Mouse (Mus musculus) Muller cell, postnatal 12 days (primary cell): ENCODE data around the gene Retreg2.

Experiments
- DNase-seq: peaks from one replicate; pipeline ENCODE4 v3.0.0-alpha.2; 2015; ENCODE audit errors: inconsistent ontology term

Gene Retreg2

GRCm38 (mm10) chr1:75142301-75143261, at the start of gene Retreg2, which contains the start of gene Cnppd1:
Gene Retreg2 (plus strand): TSS chr1:75142778.
Gene Cnppd1 (minus strand): TSS chr1:75142711.
- peak; percentile 97 for DNase-seq

- DNase-seq = no peak
Observed at GRCm38 (mm10) chr1:75122211-75122610, 20.4 kb upstream of the Retreg2 start.

- peak; percentile 98 for DNase-seq
Observed at GRCm38 (mm10) chr1:75124346-75125321, 17.9 kb upstream of the Retreg2 start, which contains the start of gene Nhej1. Gene Nhej1 (minus strand): TSS chr1:75125200.

- no peak for DNase-seq
Observed at GRCm38 (mm10) chr1:75125418-75125817, 17.2 kb upstream of the Retreg2 start.

DNA sequence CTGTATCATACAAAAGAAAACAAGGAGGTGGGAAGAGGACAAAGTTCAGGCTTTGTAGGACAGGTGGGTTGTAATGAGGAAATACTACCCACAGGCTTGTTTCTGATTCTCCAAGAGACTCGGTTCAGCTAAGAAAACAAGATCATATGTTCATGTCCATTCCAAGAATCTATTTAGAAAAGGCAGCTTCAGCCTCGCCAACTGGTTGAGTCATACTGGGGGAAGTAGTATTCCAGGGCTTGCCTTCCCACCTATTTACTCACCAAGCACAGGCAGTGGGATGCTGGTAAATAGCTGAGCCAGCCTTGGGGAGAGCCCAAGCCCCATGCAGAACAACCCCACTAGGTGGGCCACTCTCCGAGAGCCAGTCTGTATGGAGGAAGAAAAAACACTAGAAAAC, 13.9 kb upstream of the Retreg2 start:
- no peak for DNase-seq

- no peak for DNase-seq
Observed at GRCm38 (mm10) chr1:75133421-75134207, 9.0 kb upstream of the Retreg2 start, which contains the start of gene Slc23a3. Gene Slc23a3 (minus strand): TSS chr1:75133890.

GRCm38 (mm10) chr1:75136293-75136692, 6.3 kb upstream of the Retreg2 start:
- DNase-seq = no peak

- DNase-seq = no peak
Observed at GRCm38 (mm10) chr1:75136730-75137129, 5.8 kb upstream of the Retreg2 start.

DNA sequence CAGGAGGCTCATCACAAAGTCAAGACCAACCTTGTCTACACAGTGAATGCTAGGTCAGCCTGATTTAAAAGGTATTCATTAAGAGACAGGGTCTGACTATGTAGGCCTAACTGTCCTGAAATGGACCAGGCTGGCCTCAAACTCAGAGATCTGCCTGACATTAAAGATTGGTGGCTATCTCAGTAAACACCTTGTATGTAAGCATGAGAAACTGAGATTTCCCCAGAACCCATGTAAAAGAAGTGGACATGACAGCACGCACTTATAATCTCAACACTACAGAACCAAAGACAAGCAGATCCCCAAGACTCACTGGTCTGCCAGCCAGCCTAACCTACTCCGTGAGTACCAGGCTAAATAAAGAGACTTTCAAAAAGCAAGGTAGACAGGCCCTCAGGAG, 4.1 kb upstream of the Retreg2 start:
- DNase-seq = no peak

- peak; percentile 87 for DNase-seq
Observed at GRCm38 (mm10) chr1:75140601-75141190, 1.9 kb upstream of the Retreg2 start.

GRCm38 (mm10) chr1:75141486-75142190, 940 bp upstream of the Retreg2 start:
- DNase-seq = peak; percentile 72

DNA sequence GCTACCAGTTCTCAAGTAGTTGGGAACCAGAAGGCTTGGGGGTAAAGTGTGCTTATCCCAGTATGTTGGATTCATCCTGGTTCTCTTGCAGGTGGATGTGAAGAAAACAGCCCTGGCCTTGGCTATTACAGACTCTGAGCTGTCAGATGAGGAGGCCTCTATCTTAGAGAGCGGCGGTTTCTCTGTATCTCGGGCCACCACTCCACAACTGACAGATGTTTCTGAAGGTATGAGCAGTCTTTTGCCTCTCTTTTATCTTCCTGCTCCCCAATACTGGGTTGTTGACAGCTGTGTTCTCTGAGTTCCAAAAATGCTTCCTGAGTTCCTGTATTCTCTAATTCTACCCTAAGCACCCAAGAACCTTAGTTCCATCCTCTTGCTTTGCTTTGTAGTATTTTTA, 3.0 kb downstream of the Retreg2 start:
- DNase-seq = no peak

DNA sequence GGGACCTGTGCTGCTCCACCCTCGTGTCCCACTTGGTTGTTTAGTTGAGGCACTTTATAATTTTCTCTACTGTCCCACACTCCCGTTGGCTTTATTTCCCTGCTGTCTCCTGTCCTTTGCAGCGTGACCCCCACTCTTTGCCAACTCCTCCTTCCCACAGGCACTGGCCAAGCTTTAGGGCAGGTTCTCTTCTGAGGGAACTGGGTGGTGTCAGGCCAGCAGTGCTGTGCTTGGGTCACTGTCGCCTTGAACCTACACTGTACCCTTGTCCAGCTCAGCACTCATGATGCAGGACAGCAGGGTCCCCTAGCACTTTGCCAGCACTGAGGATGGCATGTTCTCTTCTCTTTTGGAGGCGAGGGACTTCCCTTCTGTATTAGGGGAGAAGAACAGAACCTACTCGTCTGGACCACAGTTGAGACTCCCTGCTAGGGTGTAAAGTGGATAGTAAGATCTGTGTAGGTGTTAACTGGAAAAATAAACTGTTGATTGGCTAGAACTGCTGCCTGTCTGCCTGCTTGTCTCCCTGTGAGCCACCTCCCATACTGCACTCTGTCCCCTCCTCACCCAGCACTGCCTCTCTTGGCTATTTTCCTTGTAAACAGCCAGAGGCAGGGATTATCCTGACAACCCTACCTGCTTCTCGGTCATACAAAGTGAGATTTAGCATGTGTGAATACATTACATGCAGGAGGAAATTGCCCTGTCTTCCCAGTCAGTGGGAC, 5.0 kb downstream of the Retreg2 start:
- no peak for DNase-seq

DNA sequence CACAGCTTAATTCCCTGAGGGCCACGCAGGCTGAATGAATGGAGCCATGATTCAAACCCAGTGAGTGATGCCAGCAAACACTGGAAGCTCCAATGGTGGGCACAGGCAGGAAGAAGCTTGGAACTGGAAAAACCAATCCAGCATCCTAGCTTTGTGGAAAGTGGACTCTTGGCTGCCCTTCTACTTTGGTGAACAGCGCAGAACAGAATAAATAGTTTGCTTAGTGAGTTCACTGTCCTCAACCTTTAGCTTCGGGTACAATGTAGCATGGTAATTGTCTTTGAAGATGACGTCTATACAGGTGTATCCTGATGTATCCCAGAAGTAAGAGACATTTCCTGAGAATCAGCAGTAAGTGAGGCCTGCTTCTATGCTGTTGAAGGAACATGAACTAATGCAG, 6.1 kb downstream of the Retreg2 start:
- no peak for DNase-seq

GRCm38 (mm10) chr1:75155837-75156236, 13.3 kb downstream of the Retreg2 start:
- DNase-seq = no peak

GRCm38 (mm10) chr1:75158990-75159389, 16.4 kb downstream of the Retreg2 start:
- no peak for DNase-seq

DNA sequence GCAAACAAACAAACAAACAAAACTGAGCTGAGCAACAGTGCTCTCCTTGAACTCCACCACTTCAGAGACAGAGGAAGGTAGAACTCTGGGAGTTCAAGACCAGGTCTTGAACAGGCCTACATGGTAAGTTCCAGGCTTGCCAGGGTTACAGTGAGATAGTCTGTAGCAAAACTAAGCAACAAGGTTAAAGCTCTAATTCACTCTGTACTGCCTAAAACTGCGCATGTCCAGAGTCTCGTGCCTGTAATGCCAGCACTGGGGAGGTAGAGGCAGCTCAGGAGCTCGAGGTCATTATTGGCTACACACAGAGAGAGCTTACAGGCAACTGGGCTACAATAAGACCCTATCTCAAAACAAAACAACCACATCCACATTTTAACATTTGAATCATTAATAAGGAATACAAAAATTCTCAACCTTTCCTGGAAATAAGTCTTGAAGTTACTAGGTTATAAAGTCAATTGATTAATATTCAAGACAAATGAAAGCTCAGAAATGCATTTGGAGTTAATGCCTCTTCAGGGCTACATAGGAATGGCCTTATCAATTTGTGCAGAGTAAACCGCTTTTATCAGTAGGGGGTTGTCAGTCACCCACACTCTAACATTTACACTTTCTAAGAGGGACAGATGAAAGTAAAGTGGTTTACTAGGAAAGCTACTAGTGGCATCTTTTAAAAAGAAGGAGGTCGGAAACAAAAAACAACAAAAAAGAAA, 17.1 kb downstream of the Retreg2 start:
- DNase-seq = no peak

DNA sequence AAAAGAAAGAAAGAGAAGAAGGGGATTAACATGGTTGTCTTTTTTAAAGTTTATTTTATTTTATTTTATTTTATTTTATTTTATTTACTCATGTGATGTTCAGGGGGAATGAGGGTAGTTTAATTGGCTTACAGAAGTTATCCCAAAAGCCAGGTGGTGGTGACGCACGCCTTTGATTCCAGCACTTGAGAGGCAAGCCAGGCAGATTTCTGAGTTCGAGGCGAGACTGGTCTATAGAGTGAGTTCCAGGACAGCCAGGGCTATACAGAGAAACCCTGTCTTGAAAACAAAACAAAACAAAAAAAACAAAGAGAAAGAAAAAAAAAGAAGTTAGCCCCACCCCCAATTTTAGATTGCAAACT, 17.7 kb downstream of the Retreg2 start:
- DNase-seq = no peak

DNA sequence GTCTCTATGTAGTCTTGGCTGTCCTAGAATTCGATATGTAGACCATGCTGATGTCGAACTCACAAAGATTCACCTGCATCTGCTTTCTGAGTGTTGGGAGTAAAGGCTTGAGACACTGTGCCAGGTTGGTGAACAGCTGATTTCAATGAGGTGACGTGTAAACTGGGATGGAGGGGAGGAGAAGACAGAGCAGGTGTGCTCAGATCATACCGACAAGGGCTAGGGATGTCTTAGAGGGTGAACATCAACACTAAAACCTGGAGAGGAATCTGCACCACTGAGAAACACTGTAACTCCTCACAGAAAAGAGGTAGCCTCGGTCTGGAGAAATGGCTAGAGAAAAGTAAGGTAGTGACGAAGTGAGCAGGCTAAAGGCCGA, 25.5 kb downstream of the Retreg2 start:
- no peak for DNase-seq
